Mouse (Mus musculus) right cerebral cortex, postnatal 36 days (tissue): ENCODE measurements around the gene Ccl25.
"Not testable (repeated sequence)": the region's sequence is repeated elsewhere in the genome, so short reads cannot be mapped to it uniquely, and the experiment has no call there.

Source experiments
- DNase-seq, 2 experiments: peaks; one replicate each; pipeline ENCODE4 v3.0.0; 2022; ENCODE audit warnings: low spot score in 2 of 2, mixed read lengths in 1 of 2

The Ccl25 gene

DNA sequence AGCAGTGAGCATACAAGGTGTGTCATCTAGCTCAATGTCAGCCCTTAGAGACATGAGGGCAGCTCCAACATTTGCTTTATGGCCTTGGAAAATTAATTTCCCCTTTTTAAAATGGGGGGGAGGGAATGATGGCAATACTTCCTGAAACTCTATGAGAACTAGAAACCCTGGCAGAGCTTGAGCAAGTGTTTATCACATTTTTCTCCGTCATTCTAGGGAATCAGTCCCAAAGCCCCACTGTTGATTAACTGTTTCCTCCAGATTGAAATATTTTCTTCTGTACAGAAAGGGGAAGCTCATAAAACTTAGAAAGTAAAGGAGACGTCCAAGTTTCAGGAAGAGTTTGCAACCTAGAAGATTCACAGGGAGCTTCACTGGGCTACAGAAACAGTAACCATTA is 10.7 kb downstream of the Ccl25 start:
- no peak for DNase-seq

- no peak for DNase-seq
Observed at GRCm38 (mm10) chr8:4340207-4340606, 15.2 kb downstream of the Ccl25 start.

DNA sequence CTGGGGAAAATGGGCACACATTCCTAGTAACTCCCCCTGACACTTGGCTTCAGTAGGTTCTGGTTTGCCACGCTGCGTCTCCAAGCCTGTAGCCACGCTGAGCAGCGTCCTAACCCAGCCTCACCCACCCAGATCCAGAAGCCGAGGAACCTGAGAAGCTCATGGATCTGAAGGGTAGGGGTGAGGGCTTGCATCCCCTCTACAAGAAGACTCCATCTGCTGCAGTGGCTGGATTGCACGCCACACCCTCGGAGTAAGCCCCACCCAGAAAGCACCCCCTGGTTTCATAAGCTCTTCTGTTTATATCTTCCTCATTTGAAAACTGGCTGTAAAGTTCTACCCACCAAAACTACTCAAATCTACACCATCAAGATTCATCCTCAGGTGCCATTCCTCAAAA is 22.7 kb downstream of the Ccl25 start:
- no peak for DNase-seq

DNA sequence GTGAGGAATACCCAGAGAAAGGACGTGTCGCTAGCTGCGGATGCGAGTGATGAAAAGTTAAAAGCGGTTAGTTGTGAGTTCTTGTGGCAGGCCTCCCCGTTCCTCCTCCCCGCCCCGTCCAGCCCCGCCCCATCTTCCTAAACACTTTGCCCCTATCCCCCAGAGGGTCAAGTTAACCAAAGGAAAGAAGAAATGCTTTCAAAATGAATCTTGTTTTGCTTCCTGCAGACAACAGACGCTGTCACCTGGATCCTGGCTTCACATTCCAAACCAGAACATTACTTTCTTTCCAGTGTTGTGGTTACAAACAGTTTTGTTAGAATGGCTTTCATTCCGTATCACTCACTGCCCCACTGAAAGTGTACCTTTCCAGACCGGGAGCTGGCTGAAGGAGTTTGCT is 23.3 kb downstream of the Ccl25 start:
- no peak for DNase-seq

GRCm38 (mm10) chr8:4349335-4349734 is 24.3 kb downstream of the Ccl25 start:
- DNase-seq: no peak

- no peak for DNase-seq
Observed at GRCm38 (mm10) chr8:4350618-4351017, 25.6 kb downstream of the Ccl25 start.

- not testable (repeated sequence) for DNase-seq
Observed at GRCm38 (mm10) chr8:4352562-4352961, 27.6 kb downstream of the Ccl25 start.

- DNase-seq: no peak
Observed at GRCm38 (mm10) chr8:4353741-4354140, 28.7 kb downstream of the Ccl25 start.

DNA sequence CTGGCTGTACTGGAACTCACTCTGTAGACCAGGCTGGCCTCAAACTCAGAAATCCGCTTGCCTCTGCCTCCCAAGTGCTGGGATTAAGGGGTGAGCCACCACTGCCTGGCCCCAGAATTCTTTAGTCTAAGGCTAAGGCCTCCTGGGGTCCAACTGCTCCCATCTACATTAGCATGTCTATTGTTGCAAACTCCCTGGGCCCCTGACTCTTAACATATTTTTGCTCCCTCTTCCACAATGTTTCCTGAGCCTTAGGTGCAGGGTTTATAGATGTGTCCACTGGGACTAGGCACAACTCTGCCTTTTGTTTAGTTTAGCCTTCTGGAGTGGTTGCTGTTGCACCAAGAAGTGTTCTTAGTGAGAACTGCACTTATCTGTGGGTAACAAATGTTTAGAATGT is 29.5 kb downstream of the Ccl25 start:
- no peak for DNase-seq

- DNase-seq: no peak
Observed at GRCm38 (mm10) chr8:4355455-4355854, 30.4 kb downstream of the Ccl25 start.

- DNase-seq: no peak
Observed at GRCm38 (mm10) chr8:4359362-4359761, 34.4 kb downstream of the Ccl25 start.

- no peak for DNase-seq
Observed at GRCm38 (mm10) chr8:4360922-4361321, 35.9 kb downstream of the Ccl25 start.

GRCm38 (mm10) chr8:4366189-4366588 is 41.2 kb downstream of the Ccl25 start:
- DNase-seq: no peak

GRCm38 (mm10) chr8:4367808-4368207 is 42.8 kb downstream of the Ccl25 start:
- peak in 1 of 2 experiments; percentile 11 for DNase-seq

DNA sequence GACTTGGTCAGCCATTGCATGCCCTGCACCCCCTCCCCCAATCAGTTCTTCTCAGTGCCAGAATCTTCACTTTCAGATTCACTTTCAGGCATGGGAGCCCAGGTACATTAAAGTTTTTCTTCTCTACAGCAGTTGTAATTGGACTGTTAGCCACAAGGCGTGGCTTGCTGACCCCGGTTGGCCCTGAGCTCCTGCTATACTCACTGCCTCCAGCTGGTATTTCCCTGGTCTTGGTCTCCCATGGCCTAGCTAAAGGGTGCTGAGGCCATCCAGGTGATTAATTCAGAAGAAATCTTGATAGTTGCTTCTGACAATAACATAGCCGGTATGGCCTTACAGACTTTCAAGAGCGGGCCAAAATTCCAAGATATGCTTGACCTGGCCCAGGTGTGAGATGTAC is 43.5 kb downstream of the Ccl25 start:
- DNase-seq: no peak

- peak in 1 of 2 experiments; percentile 9 for DNase-seq
Observed at GRCm38 (mm10) chr8:4370078-4370477, 45.1 kb downstream of the Ccl25 start.

DNA sequence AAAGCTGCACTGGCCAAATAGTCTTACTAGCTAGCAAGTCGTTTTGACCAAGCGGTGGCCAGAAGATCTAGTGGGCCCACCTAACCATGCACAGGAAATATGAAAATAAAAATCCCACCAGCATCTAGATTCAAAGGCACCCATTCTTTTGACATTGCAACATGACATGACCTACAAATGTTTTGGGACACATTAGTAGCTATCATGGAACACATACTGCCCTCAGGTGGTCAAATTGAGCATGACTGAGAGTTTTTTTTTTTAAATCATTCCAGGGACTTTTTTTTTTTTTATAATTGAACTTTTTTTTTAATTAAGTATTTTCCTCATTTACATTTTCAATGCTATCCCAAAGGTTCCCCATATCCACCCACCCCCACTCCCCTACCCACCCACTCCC is 47.6 kb downstream of the Ccl25 start:
- DNase-seq: no peak

DNA sequence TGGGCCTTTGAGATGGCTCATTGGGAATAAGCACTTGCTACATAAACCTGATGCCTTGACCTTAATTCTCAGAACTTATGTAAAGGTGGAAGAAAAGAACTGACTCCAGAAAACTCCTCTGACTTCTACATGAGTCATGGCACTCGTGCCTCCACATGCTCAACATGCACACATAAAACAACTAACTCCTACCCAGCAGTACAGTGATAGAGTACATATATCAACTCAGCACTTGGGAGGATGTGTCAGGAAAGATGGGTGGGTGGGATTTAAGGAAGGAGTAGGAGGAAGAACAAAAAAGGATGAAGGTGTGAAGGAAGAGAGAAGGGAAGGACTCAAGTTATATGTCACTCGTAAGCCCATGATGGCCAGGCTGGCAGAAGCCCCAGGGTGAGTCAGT is 76.4 kb downstream of the Ccl25 start:
- DNase-seq: no peak

DNA sequence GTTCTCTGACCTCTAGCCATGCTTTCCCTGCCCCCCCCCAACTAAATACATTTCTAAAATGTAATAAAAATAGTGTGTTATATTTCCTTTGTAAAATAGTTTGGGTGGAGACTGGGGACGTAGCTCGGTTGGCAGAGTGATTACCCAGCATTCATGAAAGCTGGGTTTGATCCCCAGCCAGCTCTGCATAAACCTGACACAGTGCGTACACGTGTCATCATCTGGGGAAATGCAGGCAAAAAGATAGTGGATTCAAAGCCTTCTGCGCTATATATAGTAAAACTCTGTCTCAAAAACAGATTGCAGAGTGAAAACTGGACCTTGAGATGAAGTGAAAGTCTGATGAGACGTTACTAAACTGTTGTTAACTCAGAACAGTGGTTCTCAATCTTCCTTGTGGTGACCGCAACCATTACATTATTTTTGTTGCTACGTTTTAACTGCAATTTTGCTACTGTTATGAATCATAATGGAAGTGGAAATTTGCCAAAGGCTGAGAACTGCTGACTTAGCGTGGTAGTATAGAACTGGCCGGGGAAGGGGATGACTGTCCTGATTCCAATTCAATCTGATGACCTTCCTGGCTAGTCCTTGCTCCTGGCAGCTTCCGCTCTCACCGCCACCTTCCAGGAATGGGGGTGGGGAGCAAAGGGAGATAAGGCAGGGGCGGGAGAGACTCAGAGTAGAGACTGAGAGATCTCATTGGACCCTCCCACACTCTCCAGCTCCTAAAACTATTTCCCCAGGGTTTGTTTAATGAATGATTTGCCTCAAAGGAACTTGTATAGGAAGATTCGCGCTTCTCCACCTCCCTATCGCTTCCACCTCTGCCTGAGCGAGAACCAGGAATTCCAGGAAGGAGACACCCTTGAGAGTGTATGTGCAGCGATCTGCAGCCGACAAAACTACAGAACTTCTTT is 79.2 kb downstream of the Ccl25 start:
- no peak for DNase-seq

DNA sequence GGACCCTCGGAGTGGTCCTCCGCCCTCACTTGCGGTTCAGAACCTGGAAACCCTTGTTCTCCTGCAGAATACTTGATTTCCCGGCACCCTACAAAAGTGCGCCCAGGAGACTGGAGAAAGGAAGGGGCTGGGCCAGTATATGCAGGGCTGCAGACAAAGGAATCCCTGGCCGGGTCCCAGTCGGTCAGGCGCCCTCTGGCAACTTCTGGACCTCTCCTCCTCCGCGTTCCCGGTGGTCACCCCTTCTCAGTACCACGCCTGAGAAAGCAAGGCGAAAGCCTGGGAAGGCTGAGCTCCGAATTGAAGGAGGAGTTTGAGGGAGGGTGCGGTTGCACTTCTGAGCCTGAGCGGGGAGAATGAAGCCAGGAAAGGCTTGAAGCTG is 79.9 kb downstream of the Ccl25 start:
- no peak for DNase-seq

DNA sequence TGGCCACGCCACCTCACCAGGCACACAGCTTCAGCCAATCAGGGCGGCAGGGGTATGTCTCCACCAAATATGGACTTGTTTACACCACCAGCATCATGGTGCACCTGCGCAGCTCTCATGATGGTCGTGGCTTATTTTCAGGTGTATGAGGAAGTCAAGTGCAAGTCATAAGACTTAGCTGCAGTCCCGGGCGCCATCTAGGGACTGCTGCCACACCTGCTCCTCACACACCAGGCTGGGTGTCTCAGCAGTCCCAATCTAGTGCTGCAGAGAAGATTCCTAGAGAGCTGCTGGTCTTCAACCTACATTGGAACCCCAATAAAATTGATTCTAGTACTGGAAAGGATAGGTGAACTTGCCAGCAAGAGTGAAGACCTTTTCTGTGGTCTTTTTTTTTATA is 83.4 kb downstream of the Ccl25 start:
- not testable (repeated sequence) for DNase-seq
